Mouse (Mus musculus): ENCODE data around the gene Nrbp1.

Nrbp1 gene

GRCm38 (mm10) chr5:31257616-31258015, 17.0 kb downstream of the Nrbp1 start:
- DNase-seq (ENCODE audit: extremely low read depth, low read depth) = no peak

GRCm38 (mm10) chr5:31266101-31266500, 25.4 kb downstream of the Nrbp1 start:
- DNase-seq (ENCODE audit: extremely low read depth, low read depth) = no peak

GRCm38 (mm10) chr5:31267686-31268085, 27.0 kb downstream of the Nrbp1 start:
- DNase-seq (ENCODE audit: extremely low read depth, low read depth) = no peak

- no peak for DNase-seq (ENCODE audit: extremely low read depth, low read depth)
These were observed 32.4 kb downstream of the Nrbp1 start for GRCm38 (mm10) chr5:31273018-31273417.

- DNase-seq (ENCODE audit: extremely low read depth, low read depth) = no peak
These were observed 38.8 kb downstream of the Nrbp1 start for GRCm38 (mm10) chr5:31279245-31279988.

- DNase-seq (ENCODE audit: extremely low read depth, low read depth) = no peak
These were observed 47.6 kb downstream of the Nrbp1 start for GRCm38 (mm10) chr5:31288225-31288624.

- DNase-seq (ENCODE audit: extremely low read depth, low read depth) = no peak
These were observed 48.0 kb downstream of the Nrbp1 start for GRCm38 (mm10) chr5:31288655-31289054.

GRCm38 (mm10) chr5:31289626-31290230, 49.1 kb downstream of the Nrbp1 start:
- peak; percentile 8 for DNase-seq (ENCODE audit: extremely low read depth, low read depth)

GRCm38 (mm10) chr5:31290521-31291360, 50.1 kb downstream of the Nrbp1 start, which contains the start of gene Ift172:
Gene Ift172 (minus strand): TSS chr5:31291116.
- peak; percentile 99 for DNase-seq (ENCODE audit: extremely low read depth, low read depth)

- DNase-seq (ENCODE audit: extremely low read depth, low read depth) = no peak
These were observed 50.7 kb downstream of the Nrbp1 start for GRCm38 (mm10) chr5:31291361-31291688.

- no peak for DNase-seq (ENCODE audit: extremely low read depth, low read depth)
These were observed 54.4 kb downstream of the Nrbp1 start for GRCm38 (mm10) chr5:31294964-31295605.

- DNase-seq (ENCODE audit: extremely low read depth, low read depth) = no peak
These were observed 55.0 kb downstream of the Nrbp1 start, which contains the start of gene Fndc4 for GRCm38 (mm10) chr5:31295606-31296141. Gene Fndc4 (minus strand): TSS chr5:31296080.

GRCm38 (mm10) chr5:31297047-31297757, 56.5 kb downstream of the Nrbp1 start, which contains the start of gene Gckr:
Gene Gckr (plus strand): TSS chr5:31297443.
- DNase-seq (ENCODE audit: extremely low read depth, low read depth) = no peak

- DNase-seq (ENCODE audit: extremely low read depth, low read depth) = no peak
These were observed 57.3 kb downstream of the Nrbp1 start for GRCm38 (mm10) chr5:31297981-31298380.

GRCm38 (mm10) chr5:31298486-31298885, 57.8 kb downstream of the Nrbp1 start:
- no peak for DNase-seq (ENCODE audit: extremely low read depth, low read depth)
